Mouse (Mus musculus): ENCODE measurements around the gene Bmp10.

Bmp10 gene

DNA sequence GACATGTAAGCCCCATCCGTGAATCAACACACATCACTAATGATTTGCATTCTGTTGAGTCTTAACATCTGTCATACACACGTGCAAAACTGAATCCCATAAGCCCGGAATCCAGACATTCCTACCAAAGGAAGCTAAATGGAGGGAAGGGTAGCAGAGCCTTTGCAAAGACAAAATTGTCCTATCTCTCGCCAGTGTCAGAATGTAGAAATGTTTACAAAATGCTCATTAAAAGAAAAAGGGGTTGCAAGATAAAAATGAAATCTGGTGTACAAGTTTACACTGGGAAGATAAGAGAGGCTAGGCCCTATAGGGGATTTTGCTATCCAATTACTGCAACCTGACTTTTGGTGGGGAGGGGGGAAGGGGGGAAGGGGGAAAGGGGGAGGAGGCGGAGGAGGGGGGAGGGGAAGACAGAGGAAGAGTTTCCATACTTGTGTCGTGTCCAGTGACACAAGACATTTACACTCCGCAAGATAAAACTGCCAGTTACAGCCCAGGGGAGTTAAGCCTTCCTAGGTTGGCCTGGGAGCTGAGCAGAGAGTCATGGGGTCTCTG lies at the start of gene Bmp10:
Bmp10 (plus strand) TSS at position 508 of the 558 bp plus-strand sequence.
- DNase-seq (ENCODE audit: low spot score): no peak

DNA sequence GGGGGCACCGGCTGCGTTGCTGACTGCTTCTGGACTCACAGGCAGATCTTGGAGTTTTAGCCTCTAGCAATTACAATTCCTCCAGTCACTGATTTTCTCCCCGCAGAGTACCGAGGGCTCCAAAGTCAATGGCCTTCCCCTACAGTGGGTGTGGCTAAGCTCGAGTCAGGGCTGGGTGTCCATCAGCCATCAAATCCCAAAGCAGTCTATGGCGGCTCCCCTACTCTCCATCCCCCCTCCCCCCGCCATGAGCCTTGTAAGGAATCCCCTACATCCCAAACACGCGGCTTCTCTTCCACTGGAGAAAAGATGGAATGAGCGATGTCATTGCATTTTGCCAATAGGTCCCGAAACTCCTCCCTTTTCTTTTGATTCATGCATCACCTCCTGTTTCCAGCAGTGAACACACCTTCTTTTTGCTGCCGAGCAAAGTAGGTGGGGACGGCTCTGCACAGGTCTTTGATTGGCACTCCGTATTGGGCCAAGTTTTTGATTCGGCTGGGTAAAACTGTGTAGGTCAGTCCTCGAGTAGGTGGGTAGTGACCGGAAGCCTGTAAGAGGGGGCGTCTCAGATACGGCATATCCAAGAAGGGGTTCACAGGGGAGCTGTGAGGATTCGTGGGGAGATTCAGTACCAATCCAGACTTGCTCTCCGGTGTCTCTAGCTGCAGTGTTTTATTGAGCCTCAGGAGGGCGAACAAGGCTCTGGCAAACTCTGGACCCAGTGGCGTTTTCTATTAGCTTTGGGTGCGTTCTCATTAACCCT lies 44.7 kb upstream of the Bmp10 start:
- peak; percentile 24 for DNase-seq (ENCODE audit: low spot score)

DNA sequence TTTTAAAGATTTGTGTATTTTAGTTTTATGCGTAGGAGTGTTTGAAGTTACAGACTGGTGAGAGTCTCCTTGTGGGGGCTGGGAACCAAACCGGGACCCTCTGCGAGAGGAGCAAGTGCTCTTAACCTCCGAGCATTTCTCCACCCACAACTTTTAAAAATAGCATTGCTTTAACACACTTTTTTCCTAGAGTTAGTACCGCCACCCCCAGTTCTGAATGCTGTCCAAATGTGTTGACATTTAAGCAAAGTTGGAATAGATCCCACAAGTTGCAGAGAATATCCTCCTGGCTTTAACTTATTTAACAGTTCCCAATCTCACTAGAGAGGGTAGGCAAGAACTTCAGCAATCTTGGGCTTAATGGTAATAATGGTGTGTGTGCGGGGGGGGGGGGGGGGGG lies 44.0 kb upstream of the Bmp10 start:
- DNase-seq (ENCODE audit: low spot score): no peak

DNA sequence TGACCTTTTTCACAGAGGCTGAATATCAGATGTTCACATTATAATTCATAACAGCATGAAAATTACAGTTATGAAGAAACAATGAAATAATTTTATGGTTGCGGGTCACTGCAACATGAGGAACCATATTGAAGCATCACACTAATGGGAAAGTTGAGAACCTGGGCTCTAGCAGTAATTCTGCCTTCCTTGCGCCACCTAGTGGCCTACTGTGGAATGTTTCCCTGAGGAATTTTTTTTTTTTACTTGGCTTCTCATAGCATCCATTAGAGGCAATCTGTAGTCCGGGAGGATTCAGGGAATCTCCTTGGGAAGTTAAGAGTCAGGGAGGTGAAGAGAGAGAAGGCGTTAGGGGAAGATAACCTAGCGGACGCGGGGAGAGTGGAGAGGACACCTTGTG lies 42.6 kb upstream of the Bmp10 start:
- peak; percentile 55 for DNase-seq (ENCODE audit: low spot score)

DNA sequence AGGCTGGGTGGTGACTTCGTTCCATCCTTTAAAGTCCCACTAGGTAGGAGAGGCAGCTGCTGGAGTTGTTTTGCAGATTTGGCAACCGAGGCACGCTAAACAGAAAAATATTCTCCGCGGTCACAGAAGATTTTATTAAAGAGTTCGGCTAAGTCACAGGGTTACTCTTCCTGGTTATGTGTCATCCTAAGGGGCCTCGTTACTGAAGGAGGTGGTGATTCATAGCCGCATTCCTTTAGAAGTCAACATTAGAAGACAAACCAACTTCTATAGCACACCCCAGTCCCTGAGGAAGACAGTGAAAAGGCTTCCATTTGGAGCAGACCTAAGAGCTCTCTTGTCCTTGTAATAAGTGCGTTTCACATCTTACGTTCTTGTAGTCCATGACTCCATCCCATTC lies 42.1 kb upstream of the Bmp10 start:
- no peak for DNase-seq (ENCODE audit: low spot score)

DNA sequence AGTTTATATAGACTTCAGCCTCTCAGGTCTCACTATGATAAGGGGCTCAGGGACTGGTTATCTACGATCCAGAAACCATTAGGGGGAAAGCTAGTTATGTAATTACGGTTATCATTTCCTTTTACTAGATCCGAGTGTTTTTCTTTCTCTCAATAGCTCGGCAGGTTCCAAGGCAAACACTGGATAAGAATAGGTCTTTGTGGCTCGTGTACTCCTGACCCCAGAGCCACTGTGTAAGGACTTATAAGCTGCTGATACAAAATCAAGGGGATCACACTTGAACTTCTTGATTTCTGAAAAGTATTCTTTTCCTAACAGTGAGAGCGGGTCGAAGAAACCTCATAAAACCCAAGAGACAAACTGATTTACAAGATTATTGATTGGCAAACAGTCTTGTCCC lies 39.9 kb upstream of the Bmp10 start, which contains the start of gene Gkn3:
Gkn3 (minus strand) TSS at position 59 of the 400 bp plus-strand sequence.
- no peak for DNase-seq (ENCODE audit: low spot score)

DNA sequence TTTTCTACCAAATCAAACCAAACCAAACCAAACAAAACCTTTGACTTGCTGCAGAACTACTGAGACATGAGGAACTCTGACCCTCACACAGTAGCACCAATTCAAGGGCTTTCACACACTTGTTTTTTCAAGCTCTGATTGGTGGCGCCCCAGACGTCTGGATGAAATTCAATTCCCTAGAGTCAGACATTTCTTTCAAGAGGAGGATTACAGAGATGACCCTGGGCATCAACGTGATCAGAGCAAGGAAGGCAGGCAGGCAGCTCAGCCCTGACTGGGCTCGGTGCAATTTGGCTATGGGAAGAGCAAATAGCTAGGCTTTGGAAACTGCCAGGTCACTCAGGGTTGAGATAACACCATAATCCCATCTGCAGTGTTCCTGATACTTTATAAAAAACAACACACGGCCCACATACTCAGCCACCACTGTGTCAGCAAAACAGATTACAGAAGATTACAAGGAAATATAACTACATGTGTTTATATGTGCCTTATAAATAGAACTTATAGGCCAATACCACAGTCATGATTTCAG lies 39.3 kb upstream of the Bmp10 start:
- DNase-seq (ENCODE audit: low spot score): no peak

DNA sequence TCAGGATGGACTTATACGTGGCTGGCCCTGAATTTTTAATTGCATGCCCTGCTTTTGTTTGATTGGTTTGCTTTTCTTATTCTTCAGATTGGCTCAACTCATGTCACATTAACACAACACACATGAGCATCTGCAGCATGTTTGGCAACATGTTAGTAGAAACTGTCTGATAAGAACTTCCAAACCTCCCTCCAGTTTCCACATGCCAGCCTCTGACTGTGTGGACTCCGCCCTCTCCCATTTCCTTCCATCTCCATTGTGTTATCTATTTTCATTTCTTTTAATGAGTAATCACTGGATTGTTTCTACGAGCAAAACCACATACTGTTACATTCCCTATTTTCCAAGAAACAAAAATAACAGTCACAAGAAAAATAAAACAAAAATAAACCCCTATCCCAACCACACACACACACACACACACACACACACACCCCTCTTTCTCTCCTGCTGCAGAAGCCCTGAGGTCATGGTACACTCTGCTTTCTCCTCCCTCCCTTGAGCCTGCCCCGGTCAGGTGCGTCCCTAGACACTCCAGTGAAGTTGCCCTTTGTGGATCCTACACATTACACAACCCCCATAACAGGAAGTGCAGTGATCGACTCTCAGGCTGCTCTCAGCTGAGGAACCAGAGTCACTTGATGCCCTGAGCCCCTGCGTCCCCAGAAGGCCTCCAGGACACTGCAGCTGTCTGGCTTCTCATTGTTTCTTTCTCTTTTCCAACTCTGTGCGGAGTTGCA lies 35.2 kb upstream of the Bmp10 start:
- DNase-seq (ENCODE audit: low spot score): no peak

DNA sequence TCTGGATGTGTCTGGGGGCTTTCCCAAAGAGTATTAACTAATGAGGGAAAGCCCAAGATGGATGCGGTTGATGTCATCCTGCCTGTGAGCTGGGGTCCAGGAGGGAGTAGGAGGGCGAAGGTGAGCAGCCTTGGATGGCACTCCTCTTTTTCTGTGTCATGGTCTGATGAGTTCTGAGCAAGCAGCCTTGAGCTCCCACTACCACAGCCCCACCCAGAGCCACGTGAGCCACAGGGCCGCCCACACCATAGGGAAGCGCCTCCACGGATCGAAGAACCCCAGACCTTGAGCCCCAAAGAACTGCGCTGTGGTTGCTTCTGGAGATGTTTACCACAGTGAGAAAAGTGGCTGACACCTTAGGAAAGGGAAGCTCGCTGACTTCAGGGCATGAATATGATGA lies 34.0 kb upstream of the Bmp10 start:
- no peak for DNase-seq (ENCODE audit: low spot score)

DNA sequence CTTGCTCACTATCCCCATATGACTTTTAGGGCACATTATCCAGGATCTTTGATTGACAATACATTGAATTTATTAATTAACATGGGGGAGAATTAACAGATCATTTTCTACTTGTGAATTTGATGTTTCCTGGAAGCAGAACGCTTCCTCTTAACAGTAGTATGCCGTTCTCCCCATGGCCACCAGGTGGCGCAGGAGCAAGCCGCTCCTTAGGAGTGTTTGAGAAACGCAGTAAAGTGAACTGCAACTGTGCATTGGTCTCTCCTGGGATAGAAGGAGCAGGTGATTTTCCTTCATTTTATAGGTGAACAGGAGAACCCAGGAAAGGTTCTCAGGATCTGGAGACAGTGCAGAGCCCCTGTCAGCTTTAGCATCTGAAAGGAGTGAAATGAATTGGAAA lies 29.7 kb upstream of the Bmp10 start:
- peak; percentile 79 for DNase-seq (ENCODE audit: low spot score)

DNA sequence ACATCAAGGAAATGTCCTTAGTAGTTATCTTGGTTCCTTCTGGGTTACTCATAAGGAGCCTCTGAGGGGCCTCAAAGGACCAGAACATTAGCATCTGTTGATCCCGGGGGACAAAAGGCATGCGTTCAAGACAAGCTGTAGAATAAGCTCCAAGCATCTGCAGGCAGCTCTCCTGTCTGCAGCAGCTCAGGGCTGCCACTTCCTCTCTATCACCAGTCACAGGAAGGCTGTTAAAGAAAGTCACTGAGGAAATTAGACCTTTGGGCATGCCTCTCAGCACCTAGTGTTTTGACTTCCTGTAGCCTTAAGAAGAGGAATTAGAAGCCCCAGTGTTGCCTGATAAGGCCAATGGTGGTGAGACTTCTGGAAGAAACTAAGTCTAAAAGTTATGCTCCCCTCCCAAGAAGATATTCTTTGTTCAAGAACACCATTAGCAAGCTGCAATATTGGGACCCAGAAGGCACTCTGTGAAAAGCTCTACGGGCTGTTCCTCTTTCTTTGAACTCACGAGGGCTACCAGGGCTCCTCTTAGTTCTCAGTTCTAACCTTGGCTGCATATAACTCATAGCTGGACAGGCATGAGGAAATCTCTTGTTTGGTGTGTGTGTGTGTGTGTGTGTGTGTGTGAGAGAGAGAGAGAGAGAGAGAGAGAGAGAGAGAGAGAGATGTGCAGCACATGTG lies 28.8 kb upstream of the Bmp10 start:
- no peak for DNase-seq (ENCODE audit: low spot score)

DNA sequence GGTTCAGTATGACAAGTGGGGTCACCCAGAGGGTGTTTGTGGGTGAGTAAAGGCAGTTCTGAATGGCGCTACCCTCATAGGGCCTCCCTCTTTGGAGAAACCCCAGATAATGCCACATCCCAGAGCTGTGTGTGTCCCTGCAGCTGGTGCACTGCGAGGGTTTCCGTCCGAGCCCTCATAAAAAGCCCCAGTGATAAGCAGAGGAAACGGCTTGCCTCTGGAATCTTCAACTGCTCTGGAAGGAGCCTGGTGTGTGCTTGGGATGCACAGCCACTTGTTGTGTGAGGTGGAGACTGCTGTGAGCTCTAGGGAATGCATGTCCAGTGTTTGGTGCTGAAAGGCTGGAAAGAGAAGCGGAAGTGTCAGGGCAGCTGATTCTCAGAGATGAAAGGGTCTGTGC lies 27.3 kb upstream of the Bmp10 start:
- no peak for DNase-seq (ENCODE audit: low spot score)

DNA sequence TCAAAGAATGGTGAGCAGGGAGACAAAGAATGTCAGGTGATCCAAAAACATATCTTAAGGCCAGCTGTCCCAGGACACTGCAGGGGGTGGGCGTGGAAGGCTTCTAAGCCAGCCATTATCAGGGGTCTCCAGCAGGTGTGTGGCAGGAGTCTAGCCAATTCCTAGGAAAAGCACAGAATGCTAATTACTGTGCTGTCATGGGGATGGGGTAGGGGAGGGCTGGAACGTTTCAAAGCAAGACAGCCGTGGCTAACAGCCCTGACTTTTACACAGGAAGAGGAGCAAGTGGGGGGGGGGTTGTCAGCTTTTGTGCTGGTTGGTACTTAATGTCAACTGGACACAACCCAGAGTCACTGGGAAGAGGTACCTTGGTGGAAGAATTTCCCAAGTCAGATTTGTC lies 16.8 kb upstream of the Bmp10 start:
- DNase-seq (ENCODE audit: low spot score): no peak

DNA sequence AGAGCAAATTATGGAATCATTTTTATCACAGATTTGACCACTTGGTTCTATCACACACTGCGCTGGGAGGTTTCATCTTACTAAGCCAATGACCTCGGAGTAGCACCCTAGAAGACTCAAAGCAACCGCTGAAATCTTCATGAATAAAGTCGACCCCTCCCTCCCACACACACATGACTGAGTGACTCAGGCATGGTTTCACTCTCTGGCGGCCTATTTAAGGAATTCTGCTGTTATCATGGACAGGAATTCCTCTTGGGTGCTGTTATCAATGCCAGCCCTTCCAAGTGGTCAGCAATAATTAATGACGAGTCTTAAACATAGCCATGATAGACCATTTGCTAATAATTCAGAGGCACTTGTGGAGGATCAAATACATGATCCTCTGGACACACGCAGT lies 6.5 kb upstream of the Bmp10 start:
- no peak for DNase-seq (ENCODE audit: low spot score)

DNA sequence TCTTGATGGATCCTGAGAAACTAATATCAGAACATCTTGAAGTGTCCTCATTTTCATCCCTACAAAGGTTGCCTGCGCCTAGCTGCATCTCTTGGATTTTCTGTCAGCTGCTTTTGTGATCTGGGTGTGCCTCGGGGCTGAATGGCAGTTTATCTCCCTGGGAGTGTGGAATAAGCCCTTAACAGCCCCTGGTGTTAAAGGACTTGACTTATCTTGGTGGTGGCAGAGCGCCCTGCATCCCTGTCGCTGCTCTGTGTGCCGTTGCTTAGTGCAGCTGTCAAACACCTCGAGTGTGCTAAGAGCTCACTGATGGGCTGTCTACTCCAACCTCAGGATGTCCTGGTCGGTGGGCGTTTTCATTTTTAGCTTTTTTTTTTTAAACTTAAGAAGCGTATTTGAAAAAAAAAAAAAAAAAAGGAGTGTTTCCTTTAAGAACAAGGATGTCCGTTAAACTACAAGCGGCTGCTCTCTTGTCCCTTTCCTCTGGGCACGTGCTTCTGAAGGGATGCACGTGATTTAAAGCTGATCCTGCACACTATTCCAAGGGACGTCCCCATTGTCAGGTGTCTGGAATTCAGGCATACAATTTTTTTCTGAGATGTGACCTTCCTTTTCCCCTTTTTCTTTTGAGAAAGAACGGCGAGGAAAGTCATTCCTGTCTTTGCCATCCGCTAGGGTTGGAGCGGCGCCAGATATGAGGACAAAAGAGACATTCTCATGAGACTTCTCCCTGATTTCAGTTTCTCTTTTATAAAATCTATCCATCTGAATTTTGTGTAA lies 4.6 kb upstream of the Bmp10 start:
- no peak for DNase-seq (ENCODE audit: low spot score)

DNA sequence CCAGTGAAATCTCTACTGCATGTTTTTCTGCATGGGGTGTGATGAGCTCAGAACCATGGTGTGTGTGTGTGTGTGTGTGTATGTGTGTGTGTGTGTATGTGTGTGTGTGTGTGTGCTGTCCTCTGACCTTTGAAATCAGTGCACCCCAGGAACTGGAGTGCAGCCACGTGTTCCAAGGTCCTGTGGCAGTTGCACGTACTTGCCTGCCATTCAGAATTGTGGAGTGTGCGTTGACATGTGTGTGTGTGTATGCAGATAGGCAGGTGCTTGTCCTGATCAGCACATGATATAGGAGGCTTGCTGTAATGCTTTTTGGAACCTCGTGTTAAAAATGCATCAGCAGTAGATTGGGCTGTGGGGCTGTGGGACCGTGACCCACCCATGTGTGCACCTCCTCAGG lies 1.8 kb upstream of the Bmp10 start:
- no peak for DNase-seq (ENCODE audit: low spot score)

DNA sequence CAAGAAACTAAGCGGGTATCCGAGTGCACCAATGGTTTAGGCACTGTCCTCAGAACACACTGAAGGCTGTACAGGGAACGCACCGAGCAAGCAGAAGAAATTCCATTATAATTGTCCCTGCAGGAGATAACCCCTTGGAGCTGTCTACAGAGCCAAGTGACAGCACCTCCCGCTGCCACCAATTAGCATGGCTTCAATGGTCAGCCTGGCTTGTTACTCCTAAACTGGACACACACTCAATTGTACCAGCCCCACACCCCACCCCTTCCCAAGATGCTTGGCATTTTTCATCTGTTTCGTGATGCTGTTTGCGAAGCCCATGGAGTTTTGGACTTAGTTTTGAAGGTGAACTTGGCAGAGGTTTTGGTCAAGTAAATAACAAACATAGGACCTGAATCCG lies 1.2 kb upstream of the Bmp10 start:
- DNase-seq (ENCODE audit: low spot score): no peak

DNA sequence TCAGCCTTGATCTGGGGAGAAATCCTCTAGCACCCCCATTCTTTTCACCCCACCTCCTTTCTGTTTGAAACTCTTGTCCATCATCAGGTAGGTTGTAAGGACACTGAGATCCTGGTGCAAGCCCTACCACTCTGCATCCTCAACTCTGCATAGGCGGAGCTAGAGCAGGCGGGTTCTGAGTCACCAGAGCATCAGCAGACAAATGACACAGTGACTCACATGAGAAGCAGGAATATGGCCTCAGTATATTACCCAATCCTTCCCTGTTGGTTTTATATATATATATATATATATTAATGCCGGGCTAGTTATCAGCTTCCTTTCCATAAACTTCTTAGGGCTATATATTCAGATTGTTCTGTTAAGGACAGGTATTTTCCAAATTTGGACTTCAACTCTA lies 7.0 kb downstream of the Bmp10 start:
- no peak for DNase-seq (ENCODE audit: low spot score)

DNA sequence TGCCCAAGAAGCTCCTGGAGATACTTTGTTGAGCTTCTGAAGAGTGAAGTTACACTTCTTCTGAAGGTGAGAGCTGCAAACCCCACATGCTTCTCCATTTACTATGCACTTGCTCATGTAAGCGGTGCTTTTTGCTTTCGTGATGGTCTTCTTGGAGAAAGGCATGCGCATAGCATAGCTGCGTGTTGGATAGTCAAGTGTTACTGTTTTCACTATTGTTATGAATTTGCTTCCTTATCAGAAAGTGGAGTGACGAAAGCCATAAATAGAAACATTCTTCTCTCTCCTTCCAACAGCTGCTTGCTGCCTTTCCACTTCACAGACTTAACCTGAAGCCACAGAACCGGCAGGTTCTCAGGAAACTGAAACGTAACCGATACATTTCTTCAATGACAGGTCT lies 8.0 kb downstream of the Bmp10 start:
- DNase-seq (ENCODE audit: low spot score): no peak

DNA sequence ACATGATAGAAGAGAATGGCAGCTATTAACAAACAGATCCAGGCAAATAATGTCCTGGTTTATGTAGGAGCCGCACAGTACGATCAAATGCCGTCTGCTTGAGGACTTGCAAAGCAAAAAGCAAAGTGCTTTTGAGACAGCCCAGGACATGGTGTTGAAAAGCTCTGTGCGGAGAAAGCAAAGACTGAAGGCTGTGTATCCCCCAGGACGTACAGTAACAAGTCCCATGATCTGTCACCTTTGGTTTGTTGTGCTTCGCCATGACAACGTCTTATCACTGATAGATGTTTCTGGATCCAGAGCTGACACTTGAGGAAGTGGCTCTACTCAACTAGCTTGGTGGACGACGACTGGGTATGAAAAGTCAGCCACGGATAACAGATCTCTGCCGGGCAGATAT lies 14.5 kb downstream of the Bmp10 start:
- no peak for DNase-seq (ENCODE audit: low spot score)

DNA sequence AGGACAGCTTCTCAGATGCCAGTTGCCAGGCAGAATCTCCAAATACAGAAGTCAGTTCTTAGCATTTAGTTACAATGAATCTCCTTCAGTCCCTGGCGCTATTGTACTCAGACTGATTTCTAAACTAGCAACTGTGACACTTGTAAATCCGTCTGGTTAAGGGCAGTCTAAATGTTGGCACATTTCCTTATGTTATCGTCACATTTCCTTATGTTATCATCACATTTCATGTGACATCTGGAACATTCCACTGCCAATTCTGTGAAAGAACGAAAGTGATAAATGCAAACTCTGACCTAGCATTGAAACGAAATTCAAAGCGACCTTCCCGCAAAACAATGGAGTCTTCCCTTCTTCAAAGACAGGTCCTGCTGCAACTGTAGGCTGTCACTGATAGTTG lies 16.4 kb downstream of the Bmp10 start:
- DNase-seq (ENCODE audit: low spot score): no peak

DNA sequence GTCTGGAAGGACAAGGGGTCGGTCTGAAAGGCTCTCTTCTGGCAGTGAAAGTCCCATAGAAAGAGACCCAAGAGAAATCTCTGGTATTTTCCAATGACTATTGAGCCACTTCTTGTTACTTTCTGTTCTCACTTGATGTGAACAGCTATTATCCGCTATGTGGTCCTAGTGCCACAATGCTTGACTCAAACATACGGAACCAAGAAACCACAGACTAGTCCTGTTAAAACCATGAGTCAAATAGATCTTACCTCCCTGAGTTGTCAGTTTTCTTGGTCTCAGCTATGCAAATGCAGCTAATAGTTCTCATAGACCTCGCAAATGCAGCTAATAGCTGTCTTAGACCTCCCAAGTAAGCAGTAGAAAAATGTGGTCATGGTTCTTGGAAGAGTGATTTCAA lies 18.4 kb downstream of the Bmp10 start:
- DNase-seq (ENCODE audit: low spot score): no peak

Data from urinary bladder, postnatal 25 days (tissue).